ENCODE assay signal across 9 mouse cellular contexts in genomic region chr4:132345843-132346212, GRCm38 (mm10). TPM values are rescaled to one million over a fixed set of nuclear protein-coding genes. Genes with fewer than 3 reads are reported as not detected.
DNase-seq lines count a peak whose midpoint lies in the region; ATAC-seq and TF ChIP-seq lines count a peak whose summit lies in the region.
"Had no signal": no experiment of that assay in that cellular context is flagged by ENCODE, and none has a peak within 500 bp of the region (broad histone marks: within the 10 kb centered on the region; RNA-seq: fewer than 3 reads in every experiment).

No protein-coding gene starts in this region.

- no peak overlapping the region for H3K27ac ChIP-seq in heart, postnatal 0 days (ENCODE audit: low read depth)
- H3K27ac ChIP-seq in embryonic facial prominence, embryonic 10.5 days (replicated peaks): peak overlapping the region; percentile 97
- H3K27ac ChIP-seq in hindbrain, embryonic 16.5 days (ENCODE audit: low read depth, low read length): no peak overlapping the region
- H3K27ac ChIP-seq in midbrain, embryonic 15.5 days: no peak overlapping the region

- 0 out of 2 replicates have a peak overlapping the region, but pooled peaks have one; percentile 89 for H3K4me2 ChIP-seq in heart, postnatal 0 days (ENCODE audit: low read depth, low read length)
- peak overlapping the region; percentile 82; the same call in 1 of the 2 replicates for H3K4me2 ChIP-seq in hindbrain, embryonic 16.5 days (ENCODE audit: low read length)
- peak overlapping the region; percentile 89; the same call in 1 of the 2 replicates for H3K4me2 ChIP-seq in midbrain, embryonic 15.5 days

- no peak for TF ChIP-seq CTCF in heart, postnatal 0 days (IDR thresholded peaks at IDR 0.05; ENCODE audit: low read depth)

- ATAC-seq in heart, postnatal 0 days (ENCODE audit: insufficient read depth, low read depth): no peak
- peak; percentile 17; the same call in 1 of the 2 replicates for ATAC-seq in hindbrain, embryonic 16.5 days
- peak; percentile 32; the same call in 1 of the 2 replicates for ATAC-seq in midbrain, embryonic 15.5 days (replicated peaks)
- ATAC-seq in megakaryocyte progenitor cell, adult 5-6 weeks (replicated peaks; ENCODE audit: poor library complexity): no peak

- WGBS in heart, postnatal 0 days: 44% methylated on average over 5 of the region's 5 CpGs
- 47% methylated on average over 5 of the region's 5 CpGs for WGBS in embryonic facial prominence, embryonic 10.5 days
- 45% methylated on average over 5 of the region's 5 CpGs for WGBS in hindbrain, embryonic 16.5 days
- WGBS in midbrain, embryonic 15.5 days: 47% methylated on average over 5 of the region's 5 CpGs

- H3K9ac ChIP-seq in heart, postnatal 0 days (replicated peaks; ENCODE audit: low read depth, low read length): no peak overlapping the region
- no peak overlapping the region for H3K9ac ChIP-seq in hindbrain, embryonic 16.5 days (ENCODE audit: low read depth, low read length)
- H3K9ac ChIP-seq in midbrain, embryonic 15.5 days: no peak overlapping the region

- H3K27me3 ChIP-seq in heart, postnatal 0 days (ENCODE audit: control insufficient read depth, insufficient read depth, low read length): no peaks in the 10 kb centered on the region
- H3K27me3 ChIP-seq in embryonic facial prominence, embryonic 10.5 days (replicated peaks; ENCODE audit: low read depth, poor library complexity, severe bottlenecking): no peaks in the 10 kb centered on the region
- H3K27me3 ChIP-seq in hindbrain, embryonic 16.5 days (replicated peaks; ENCODE audit: control insufficient read depth, insufficient read depth, low read length): no peaks in the 10 kb centered on the region
- no peaks in the 10 kb centered on the region for H3K27me3 ChIP-seq in midbrain, embryonic 15.5 days (replicated peaks)
- H3K27me3 ChIP-seq: CH12.LX had no signal

- H3K4me1 ChIP-seq in heart, postnatal 0 days (ENCODE audit: control insufficient read depth, insufficient read depth): peaks cover 13% of the 10 kb centered on the region
- H3K4me1 ChIP-seq in embryonic facial prominence, embryonic 10.5 days: peaks cover 35% of the 10 kb centered on the region
- H3K4me1 ChIP-seq in hindbrain, embryonic 16.5 days (ENCODE audit: control insufficient read depth, insufficient read depth, low read depth, low read length): peaks cover 14% of the 10 kb centered on the region
- H3K4me1 ChIP-seq in midbrain, embryonic 15.5 days: peaks cover 15% of the 10 kb centered on the region

- peak overlapping the region; percentile 75 for H3K4me3 ChIP-seq in heart, postnatal 0 days (ENCODE audit: low read depth, low read length)
- H3K4me3 ChIP-seq in embryonic facial prominence, embryonic 10.5 days: peak overlapping the region; percentile 97
- peak overlapping the region; percentile 80 for H3K4me3 ChIP-seq in hindbrain, embryonic 16.5 days (ENCODE audit: low read length)
- H3K4me3 ChIP-seq in midbrain, embryonic 15.5 days: peak overlapping the region; percentile 83

- peaks cover 13% of the 10 kb centered on the region for H3K36me3 ChIP-seq in heart, postnatal 0 days (replicated peaks; ENCODE audit: control insufficient read depth, insufficient read depth, low read length)
- peaks cover 43% of the 10 kb centered on the region for H3K36me3 ChIP-seq in embryonic facial prominence, embryonic 10.5 days (replicated peaks)
- H3K36me3 ChIP-seq in hindbrain, embryonic 16.5 days (ENCODE audit: control insufficient read depth, insufficient read depth, low read length): no peaks in the 10 kb centered on the region
- peaks cover 2% of the 10 kb centered on the region; the same call in 1 of the 2 replicates for H3K36me3 ChIP-seq in midbrain, embryonic 15.5 days (replicated peaks)

- no peak for DNase-seq in heart, postnatal 0 days (ENCODE audit: low spot score)
- DNase-seq in heart, adult 18-20 months: no peak
- DNase-seq in embryonic facial prominence, embryonic 10.5 days (ENCODE audit: low spot score): no peak
- DNase-seq in layer of hippocampus, postnatal 10 days (ENCODE audit: low spot score in 2 of 2): no peak
- no peak for DNase-seq in embryo, embryonic 10 days (ENCODE audit: low spot score)

- no peaks in the 10 kb centered on the region for H3K9me3 ChIP-seq in heart, postnatal 0 days (replicated peaks; ENCODE audit: control insufficient read depth, low read length)
- no peaks in the 10 kb centered on the region for H3K9me3 ChIP-seq in embryonic facial prominence, embryonic 10.5 days
- H3K9me3 ChIP-seq in hindbrain, embryonic 16.5 days (ENCODE audit: control insufficient read depth, low read length): no peaks in the 10 kb centered on the region
- H3K9me3 ChIP-seq in midbrain, embryonic 15.5 days: no peaks in the 10 kb centered on the region

- TF ChIP-seq EP300 in heart, postnatal 0 days (IDR thresholded peaks at IDR 0.05; ENCODE audit: low read depth): no peak

RNA-seq across cellular contexts. Expression of gene Rcc1, which starts 7.6 kb away (rescaled TPM):
- total RNA-seq in heart, postnatal 0 days (2014; rRNA removed; ENCODE audit: low replicate concordance): 20.6 and 20.8 TPM in 2 replicates
- polyA plus RNA-seq in heart, postnatal 0 days (2015; fragmentation: Nextera tagmentation; extraction: Ambion mirVana): 17.1 and 18.6 TPM in 2 replicates
- 1 to 10 TPM; 6.4 to 7.5 TPM for total RNA-seq in heart, adult 18-20 months (2021)
- 160 and 172 TPM in 2 replicates for polyA plus RNA-seq in embryonic facial prominence, embryonic 10.5 days (2016; fragmentation: Nextera tagmentation; extraction: Ambion mirVana)
- 31.5 and 35.2 TPM in 2 replicates for polyA plus RNA-seq in hindbrain, embryonic 16.5 days (2015; fragmentation: Nextera tagmentation; extraction: Ambion mirVana)
- 36.4 and 39.0 TPM in 2 replicates for polyA plus RNA-seq in midbrain, embryonic 15.5 days (2015; fragmentation: Nextera tagmentation; extraction: Ambion mirVana)
- 10 to 100 TPM; 17.7 to 20.1 TPM for total RNA-seq in layer of hippocampus, postnatal 10 days (2021)
- total RNA-seq in megakaryocyte progenitor cell, adult 5-6 weeks (2015): 24.2 and 26.8 TPM in 2 replicates
- total RNA-seq in megakaryocyte progenitor cell, adult 5-6 weeks (2017): 44.1 and 46.9 TPM in 2 replicates

RNA-seq across cellular contexts. Expression of gene Trnau1ap, which starts 16.5 kb away (rescaled TPM):
- total RNA-seq in heart, postnatal 0 days (2014; rRNA removed; ENCODE audit: low replicate concordance): 51.3 and 69.0 TPM in 2 replicates
- polyA plus RNA-seq in heart, postnatal 0 days (2015; fragmentation: Nextera tagmentation; extraction: Ambion mirVana): 63.2 and 65.1 TPM in 2 replicates
- 10 to 100 TPM; 20.3 to 22.3 TPM for total RNA-seq in heart, adult 18-20 months (2021)
- polyA plus RNA-seq in embryonic facial prominence, embryonic 10.5 days (2016; fragmentation: Nextera tagmentation; extraction: Ambion mirVana): 83.5 and 83.8 TPM in 2 replicates
- 75.2 and 77.9 TPM in 2 replicates for polyA plus RNA-seq in hindbrain, embryonic 16.5 days (2015; fragmentation: Nextera tagmentation; extraction: Ambion mirVana)
- 71.2 and 84.6 TPM in 2 replicates for polyA plus RNA-seq in midbrain, embryonic 15.5 days (2015; fragmentation: Nextera tagmentation; extraction: Ambion mirVana)
- total RNA-seq in layer of hippocampus, postnatal 10 days (2021): 10 to 100 TPM; 25.7 to 29.2 TPM
- total RNA-seq in megakaryocyte progenitor cell, adult 5-6 weeks (2015): 32.2 and 45.6 TPM in 2 replicates
- total RNA-seq in megakaryocyte progenitor cell, adult 5-6 weeks (2017): 34.4 and 43.4 TPM in 2 replicates

RNA-seq across cellular contexts. Expression of gene Rab42, which starts 42.6 kb away (rescaled TPM):
- total RNA-seq in heart, postnatal 0 days (2014; rRNA removed; ENCODE audit: low replicate concordance): 1.2 TPM in 1 of 2 replicates, not detected in the other
- 2.9 and 3.9 TPM in 2 replicates for polyA plus RNA-seq in heart, postnatal 0 days (2015; fragmentation: Nextera tagmentation; extraction: Ambion mirVana)
- total RNA-seq in heart, adult 18-20 months (2021): 1 to 10 TPM in 1 of 2 experiments, under 1 TPM in 1; 0.84 to 1.2 TPM
- polyA plus RNA-seq in embryonic facial prominence, embryonic 10.5 days (2016; fragmentation: Nextera tagmentation; extraction: Ambion mirVana): 1.3 and 1.8 TPM in 2 replicates
- polyA plus RNA-seq in hindbrain, embryonic 16.5 days (2015; fragmentation: Nextera tagmentation; extraction: Ambion mirVana): 3.9 and 4.8 TPM in 2 replicates
- polyA plus RNA-seq in midbrain, embryonic 15.5 days (2015; fragmentation: Nextera tagmentation; extraction: Ambion mirVana): 2.0 and 2.4 TPM in 2 replicates
- 1 to 10 TPM; 1.8 to 2.6 TPM for total RNA-seq in layer of hippocampus, postnatal 10 days (2021)
- not detected in 2 replicates for total RNA-seq in megakaryocyte progenitor cell, adult 5-6 weeks (2015)
- 1.0 and 1.3 TPM in 2 replicates for total RNA-seq in megakaryocyte progenitor cell, adult 5-6 weeks (2017)

Comparison
In these comparisons a context has a peak if more than half of its experiments do, and no peak if none do; other contexts are left out.
1. ATAC-seq: peak in hindbrain, embryonic 16.5 days (single experiment) and midbrain, embryonic 15.5 days (single experiment); none in heart, postnatal 0 days (single experiment) and megakaryocyte progenitor cell, adult 5-6 weeks (single experiment).
2. Peak in every context shown above with its lines, with median percentiles within 50 percentile points of each other: H3K4me2 ChIP-seq and H3K4me3 ChIP-seq.